Mouse (Mus musculus): ENCODE results near the gene Crygf.
"Not testable (repeated sequence)": the region's sequence is repeated elsewhere in the genome, so short reads cannot be mapped to it uniquely, and the experiment has no call there.

Crygf gene

GRCm38 (mm10) chr1:65926294-65926693 is at the start of gene Crygf:
Gene Crygf, plus strand, starts transcription at chr1:65926520.
- no peak for DNase-seq (ENCODE audit: low spot score)

GRCm38 (mm10) chr1:65925361-65926210 is 734 bp upstream of the Crygf start:
- DNase-seq (ENCODE audit: low spot score) = no peak

- DNase-seq (ENCODE audit: low spot score) = not testable (repeated sequence)
These were observed 376 bp downstream of the Crygf start for GRCm38 (mm10) chr1:65926696-65927095.

- no peak for DNase-seq (ENCODE audit: low spot score)
These were observed 3.7 kb downstream of the Crygf start for GRCm38 (mm10) chr1:65930055-65930454.

GRCm38 (mm10) chr1:65932091-65932812 is 5.9 kb downstream of the Crygf start:
- no peak for DNase-seq (ENCODE audit: low spot score)

Data from retina, embryonic 14.5 days (tissue).